Mouse (Mus musculus) brown adipose tissue, adult 24 weeks (tissue): ENCODE data around the gene Apol7c. TPM values are rescaled to one million over a fixed set of nuclear protein-coding genes. Genes with fewer than 3 reads are reported as not detected.
"Not testable (repeated sequence)": the region's sequence is repeated elsewhere in the genome, so short reads cannot be mapped to it uniquely, and the experiment has no call there.

ENCODE experiments used
- H3K27ac ChIP-seq: fragments of 200-500 bp; replicated peaks from 2 replicates; pipeline ENCODE4 v1.5.1; 2012; ENCODE audit warnings: low read depth, mild to moderate bottlenecking, low read length
- H3K4me1 ChIP-seq: fragments of 200-500 bp; 2 replicates; pipeline ENCODE4 v1.6.1; 2012; ENCODE audit warnings: low read length, mixed read lengths; ENCODE audit not compliant: control insufficient read depth, insufficient read depth, insufficient read length
- H3K4me3 ChIP-seq: fragments of 200-500 bp; 2 replicates; pipeline ENCODE4 v1.5.1; 2012; ENCODE audit warnings: low read depth, mild to moderate bottlenecking, low read length, moderate library complexity; ENCODE audit not compliant: insufficient read depth
- polyA plus RNA-seq: library from polyadenylated mRNA; stranded (reverse); fragments of >200 nt; gene quantifications from 2 replicates; pipeline ENCODE4 v1.2.4, GENCODE M21; 2012; ENCODE audit not compliant: missing spikeins, insufficient read depth, insufficient read length

The Apol7c gene
- not detected in 2 replicates for polyA plus RNA-seq

DNA sequence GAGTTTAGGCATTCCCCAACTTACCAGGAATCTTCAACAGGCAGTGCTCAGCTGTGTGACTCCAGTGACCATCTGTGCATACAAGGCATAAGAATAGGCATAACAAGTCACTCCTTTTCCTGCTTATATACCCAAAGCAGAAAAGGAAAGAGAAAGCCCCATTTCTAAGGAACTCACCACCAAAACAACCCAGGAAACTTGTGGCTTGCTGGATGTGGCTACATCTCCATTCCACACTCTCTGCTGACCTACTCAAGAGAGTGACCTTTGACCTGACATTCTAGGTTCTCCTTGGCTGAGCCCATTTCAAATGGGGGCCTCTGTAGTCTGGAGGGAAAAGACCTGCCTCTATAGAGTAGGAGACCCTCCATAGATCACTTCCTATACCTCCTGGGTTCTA is at the start of gene Apol7c:
TSS of gene Apol7c (minus strand) at position 101 of the 400 bp plus-strand sequence.
- Histone ChIP-seq H3K4me3 (no peak within 1 kb of the TSS), H3K4me1 (no peaks in the 10 kb centered on the region), H3K27ac (no peak within 1 kb of the TSS)

DNA sequence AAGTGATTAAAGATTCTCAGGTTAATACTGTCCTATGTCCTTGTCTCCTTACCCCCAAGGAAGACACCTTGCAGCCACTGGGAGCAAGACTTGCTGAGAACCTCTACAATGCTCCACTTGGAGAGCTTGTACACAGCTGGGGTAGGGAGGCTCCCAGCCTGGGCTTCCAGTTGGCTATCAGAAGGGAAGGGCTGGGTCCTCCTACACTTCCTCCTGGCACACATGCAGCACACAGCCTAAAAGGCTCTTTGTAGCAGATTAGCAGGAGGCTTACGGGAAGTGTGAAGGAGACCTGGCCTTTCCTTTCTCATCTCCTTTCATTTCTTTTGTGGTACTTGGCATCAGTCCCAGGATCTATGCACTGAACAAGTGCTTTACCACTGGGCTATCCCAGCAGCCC is 48.6 kb upstream of the Apol7c start:
- peaks cover 9% of the 10 kb centered on the region; the same call in 1 of the 2 replicates for H3K4me1 ChIP-seq
- H3K27ac ChIP-seq: peak overlapping the region; percentile 90
- no peak overlapping the region for H3K4me3 ChIP-seq

DNA sequence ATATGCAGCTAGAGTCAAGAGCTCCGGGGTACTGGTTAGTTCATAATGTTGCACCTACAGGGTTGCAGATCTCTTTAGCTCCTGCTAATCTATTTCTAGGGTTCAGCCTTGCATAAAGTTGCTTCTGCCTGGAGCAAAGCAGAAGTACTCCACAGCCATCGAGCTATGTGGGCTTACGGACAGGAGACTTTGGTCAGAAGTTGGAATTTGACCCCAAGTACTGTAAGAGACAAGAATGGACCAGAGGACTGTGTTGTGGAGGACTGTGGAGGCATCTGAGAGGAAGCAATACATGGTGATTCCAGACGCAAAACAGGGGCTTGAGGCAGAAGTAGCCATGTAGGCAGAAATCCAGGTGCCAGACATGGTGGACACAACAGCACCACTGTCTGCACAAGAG is 46.2 kb upstream of the Apol7c start:
- H3K4me3 ChIP-seq: no peak overlapping the region
- no peak overlapping the region for H3K27ac ChIP-seq
- peaks cover 6% of the 10 kb centered on the region; the same call in 1 of the 2 replicates for H3K4me1 ChIP-seq

DNA sequence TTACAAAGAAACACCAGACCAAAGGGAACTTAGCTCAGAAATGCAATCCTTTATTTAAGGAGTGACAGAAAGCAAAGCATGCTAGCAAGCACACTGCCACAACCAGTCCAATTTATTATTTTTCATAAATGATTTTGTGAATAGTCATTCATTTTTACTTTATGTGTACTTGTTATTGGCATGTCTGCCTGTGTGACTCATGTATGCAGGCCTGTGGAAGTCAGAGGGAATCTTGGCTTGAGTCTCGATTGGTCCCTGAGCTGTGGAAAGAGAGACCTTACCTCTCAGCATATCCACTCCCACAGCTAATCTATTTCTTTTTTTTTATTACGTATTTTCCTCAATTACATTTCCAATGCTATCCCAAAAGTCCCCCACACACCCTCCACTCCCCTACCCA is 45.7 kb upstream of the Apol7c start:
- H3K27ac ChIP-seq: no peak overlapping the region
- no peak overlapping the region for H3K4me3 ChIP-seq
- H3K4me1 ChIP-seq: peaks cover 6% of the 10 kb centered on the region; the same call in 1 of the 2 replicates

DNA sequence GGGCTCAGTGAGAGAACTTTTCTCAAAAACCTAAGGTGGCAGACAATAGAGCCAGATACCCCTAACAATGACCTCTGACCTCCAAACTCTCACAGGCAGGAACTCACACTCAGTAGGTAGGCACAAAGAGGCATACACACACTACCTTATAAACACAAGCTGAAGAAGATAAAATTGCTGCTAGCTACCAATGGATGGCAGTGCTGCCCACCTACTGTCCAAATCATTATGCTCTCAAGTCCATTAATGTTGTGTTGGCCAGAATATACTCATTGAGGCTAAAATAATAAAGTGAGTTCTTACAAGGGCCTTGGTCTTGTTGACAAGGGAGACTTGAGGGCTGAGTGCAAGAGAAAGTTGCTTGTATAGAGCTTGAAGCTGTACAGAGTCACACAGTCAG is 30.1 kb upstream of the Apol7c start:
- no peak overlapping the region for H3K27ac ChIP-seq
- no peak overlapping the region for H3K4me3 ChIP-seq

DNA sequence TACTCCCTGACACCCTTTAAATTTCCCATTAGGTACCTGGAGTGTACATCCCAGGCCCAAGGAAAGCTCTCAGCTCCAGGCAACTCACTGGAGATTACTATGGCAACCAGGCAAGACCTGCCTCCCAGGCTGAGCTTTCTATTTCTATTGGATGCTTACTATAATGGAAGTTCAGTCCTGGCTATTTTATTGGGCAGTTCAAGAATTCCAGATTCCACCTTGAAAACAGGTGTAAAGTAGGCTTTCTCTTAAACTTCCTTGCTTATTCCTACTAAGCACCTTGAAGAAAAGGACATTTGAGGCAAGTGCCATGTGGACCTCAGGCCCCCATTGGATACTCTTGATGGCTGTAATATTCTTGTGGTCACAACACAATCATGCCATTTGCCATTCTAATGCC is 28.7 kb upstream of the Apol7c start, which contains the start of gene 1700025B11Rik:
TSS of gene 1700025B11Rik (minus strand) at position 101 of the 400 bp plus-strand sequence.
- H3K4me3 ChIP-seq: no peak within 1 kb of the TSS

More for the DNA sequence above, 30.1 kb upstream of the Apol7c start:
- H3K4me1 ChIP-seq: peaks cover 3% of the 10 kb centered on the region; the same call in 1 of the 2 replicates

DNA sequence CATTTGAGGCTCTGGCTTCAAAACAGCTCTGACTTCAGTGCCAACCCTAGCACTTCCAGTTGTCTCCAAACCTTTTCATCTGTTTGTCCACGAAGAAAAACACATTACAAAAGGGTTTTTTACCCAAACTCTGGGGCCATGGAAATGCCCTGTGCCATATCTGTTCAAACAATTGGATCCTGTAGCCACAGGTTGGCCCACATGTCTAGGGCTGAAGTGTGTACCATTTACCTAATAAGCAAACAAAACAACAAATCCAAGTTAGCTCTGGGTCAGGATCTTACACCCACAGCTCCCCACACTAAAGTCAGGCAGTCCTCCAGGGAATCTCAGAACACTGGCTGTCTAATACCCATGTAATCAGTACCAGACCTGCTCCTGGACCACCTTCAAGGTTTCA is 6.1 kb upstream of the Apol7c start:
- H3K27ac ChIP-seq, H3K4me1 ChIP-seq, H3K4me3 ChIP-seq: not testable (repeated sequence)

More for the DNA sequence above, 28.7 kb upstream of the Apol7c start, which contains the start of gene 1700025B11Rik:
- peaks cover 3% of the 10 kb centered on the region; the same call in 1 of the 2 replicates for H3K4me1 ChIP-seq
- H3K27ac ChIP-seq: no peak within 1 kb of the TSS

DNA sequence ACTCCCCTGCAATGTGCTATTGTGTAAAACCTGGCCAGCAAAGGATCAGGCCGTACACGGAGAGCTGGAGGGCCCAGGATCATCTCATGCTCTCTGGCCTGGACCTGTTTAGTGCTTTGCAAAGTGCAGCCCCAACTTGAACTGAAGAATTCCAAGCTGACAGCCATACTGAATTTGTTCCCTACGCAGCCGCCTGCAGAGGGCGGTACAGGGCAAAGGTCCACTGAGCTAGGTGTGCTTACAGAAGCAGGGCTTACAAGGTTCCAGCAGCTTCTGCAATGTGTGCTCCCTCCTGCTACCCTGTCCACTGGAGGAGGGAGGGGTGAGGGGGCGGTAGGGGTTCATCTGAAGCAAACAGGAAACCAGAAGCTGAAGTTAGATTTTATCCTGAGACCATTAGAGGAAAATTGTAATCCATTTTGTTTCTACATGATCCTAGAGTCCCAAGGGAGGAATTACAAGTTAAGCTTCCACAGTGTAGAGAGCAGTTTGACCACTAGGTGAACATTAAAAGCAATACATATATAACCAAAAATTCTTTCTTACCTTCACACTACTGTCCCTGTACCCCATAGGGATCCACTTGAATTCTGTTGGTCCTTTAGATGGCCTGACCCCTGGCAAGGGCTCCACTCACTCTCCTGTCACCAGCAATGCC is 9.8 kb downstream of the Apol7c start:
- not testable (repeated sequence) for H3K4me1 ChIP-seq, H3K4me3 ChIP-seq, H3K27ac ChIP-seq

DNA sequence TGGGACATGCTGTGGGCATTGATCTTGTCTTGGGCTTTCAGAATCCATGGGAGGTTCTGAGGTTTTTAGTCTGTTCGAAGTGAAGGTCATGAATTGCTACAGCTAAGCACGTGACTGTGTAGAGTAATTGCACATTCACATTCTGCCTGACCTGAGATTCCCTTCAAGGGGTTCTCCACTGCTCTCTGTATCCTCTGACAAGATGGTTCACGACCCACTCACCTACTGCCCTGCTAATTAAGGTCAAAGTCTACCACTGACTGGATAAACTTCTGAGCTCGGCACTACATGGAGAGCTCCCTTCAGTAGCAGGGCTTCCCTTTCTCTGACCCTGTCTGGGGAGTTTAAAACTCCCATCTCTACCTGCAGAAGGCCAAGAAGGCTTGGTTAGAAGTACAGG is 12.5 kb downstream of the Apol7c start:
- not testable (repeated sequence) for H3K4me3 ChIP-seq, H3K27ac ChIP-seq, H3K4me1 ChIP-seq

DNA sequence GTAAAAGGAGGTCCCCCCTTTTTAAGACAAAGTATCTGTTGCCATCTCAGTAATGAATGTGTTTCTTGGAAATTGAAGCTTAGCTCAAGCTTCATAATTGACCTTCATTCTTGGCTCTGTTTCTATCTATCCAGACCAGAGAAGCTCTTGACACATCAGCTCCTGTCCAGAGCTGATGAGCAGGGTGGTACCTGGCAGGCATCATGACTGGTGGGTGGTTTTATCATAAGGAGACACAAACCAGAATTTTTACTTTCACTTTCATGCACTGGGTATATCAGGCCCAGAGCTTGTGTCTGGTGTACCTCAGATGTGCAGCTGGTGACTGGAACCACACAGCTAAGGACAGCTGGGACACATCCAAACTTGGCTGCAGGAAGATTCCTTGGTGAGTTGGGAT is 25.1 kb downstream of the Apol7c start, which contains the start of gene Apol11a:
TSS of gene Apol11a (plus strand) at position 306 of the 400 bp plus-strand sequence.
- not testable (repeated sequence) for H3K4me1 ChIP-seq, H3K27ac ChIP-seq, H3K4me3 ChIP-seq

DNA sequence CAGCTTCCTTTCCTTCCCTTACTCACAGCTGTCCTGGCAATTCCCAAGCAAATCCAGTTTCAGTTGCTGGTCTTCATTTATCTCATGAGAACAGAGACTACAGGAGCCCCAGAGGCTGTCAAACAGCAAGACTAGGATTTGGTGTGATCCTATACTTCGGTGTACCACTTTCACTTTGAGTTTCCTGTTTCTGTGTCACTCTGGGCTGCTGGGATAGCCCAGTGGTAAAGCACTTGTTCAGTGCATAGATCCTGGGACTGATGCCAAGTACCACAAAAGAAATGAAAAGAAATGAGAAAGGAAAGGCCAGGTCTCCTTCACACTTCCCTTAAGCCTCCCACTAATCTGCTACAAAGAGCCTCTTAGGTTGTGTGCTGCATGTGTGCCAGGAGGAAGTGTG is 38.4 kb downstream of the Apol7c start:
- H3K27ac ChIP-seq, H3K4me3 ChIP-seq, H3K4me1 ChIP-seq: not testable (repeated sequence)

DNA sequence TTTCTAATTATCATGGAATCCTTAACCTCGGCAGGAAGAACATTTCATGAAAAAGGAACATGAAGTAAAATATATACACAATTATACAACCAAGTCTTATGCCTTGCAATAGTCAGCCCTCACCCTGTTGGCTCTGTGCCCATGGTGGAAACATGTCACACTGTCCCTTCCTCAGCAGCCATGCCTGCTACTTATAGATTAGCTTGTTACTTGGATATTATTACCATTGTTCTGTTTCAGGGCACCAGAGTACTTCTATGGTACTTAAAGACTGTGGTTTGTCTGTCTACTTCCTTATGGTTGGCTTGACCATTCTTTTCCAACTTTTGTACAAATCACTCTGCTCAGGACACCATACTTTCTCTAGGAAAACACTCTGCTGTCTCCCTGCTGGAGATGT is 39.9 kb downstream of the Apol7c start:
- H3K4me1 ChIP-seq, H3K27ac ChIP-seq, H3K4me3 ChIP-seq: not testable (repeated sequence)

DNA sequence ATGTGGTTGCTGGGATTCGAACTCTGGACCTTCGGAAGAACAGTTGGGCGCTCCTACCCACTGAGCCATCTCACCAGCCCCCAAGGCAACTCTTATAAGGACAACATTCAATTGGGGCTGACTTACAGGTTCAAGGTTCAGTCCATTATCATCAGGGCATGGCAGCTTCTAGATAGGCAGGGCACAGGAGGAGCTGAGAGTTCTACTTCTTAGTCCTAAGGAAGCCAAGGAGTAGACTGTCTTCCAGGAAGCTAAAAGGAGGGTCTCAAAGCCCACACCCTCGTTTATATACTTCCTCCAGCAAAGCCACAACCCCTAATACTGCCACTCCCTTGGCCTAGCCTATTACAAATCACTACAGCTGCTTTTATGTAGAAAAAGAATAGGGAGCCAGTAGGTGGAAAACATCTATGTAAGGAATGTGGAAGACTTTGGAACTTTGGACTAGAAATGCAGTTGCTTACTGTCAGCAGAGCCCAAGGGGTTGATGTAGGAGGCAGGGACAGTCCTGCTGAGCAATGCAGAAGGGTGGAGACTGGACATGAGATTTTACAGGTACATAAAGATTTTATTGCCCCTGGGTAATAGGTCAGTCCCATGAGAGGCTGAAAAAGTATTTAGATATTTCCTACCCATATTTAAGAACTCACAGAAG is 50.8 kb downstream of the Apol7c start:
- Histone ChIP-seq H3K4me3 (no peak overlapping the region), H3K4me1 (no peaks in the 10 kb centered on the region), H3K27ac (no peak overlapping the region)

DNA sequence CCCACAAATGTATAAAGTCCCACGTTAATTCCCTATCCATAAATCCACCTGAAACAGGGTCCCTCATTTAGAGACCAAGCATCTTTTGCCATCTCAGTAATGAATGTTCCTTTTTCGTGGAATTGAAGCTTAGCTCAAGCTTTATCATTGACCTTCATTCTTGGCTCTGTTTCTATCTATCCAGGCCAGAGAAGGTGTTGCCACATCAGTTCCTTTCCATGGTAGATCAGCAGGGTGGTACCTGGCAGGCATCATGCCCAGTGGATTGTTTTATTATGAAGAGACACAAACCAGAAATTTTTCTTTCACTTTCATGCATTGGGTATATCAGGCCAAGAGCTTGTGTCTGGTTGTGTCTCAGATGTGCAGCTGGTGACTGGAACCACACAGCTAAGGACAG is 56.4 kb downstream of the Apol7c start, which contains the start of gene Apol10a:
TSS of gene Apol10a (plus strand) at position 355 of the 400 bp plus-strand sequence.
- not testable (repeated sequence) for H3K4me1 ChIP-seq

More for the DNA sequence above, 56.4 kb downstream of the Apol7c start, which contains the start of gene Apol10a:
- H3K27ac ChIP-seq, H3K4me3 ChIP-seq: not testable (repeated sequence)
